Mouse (Mus musculus) urinary bladder, adult 2 months (tissue): Measurements from ENCODE around the gene Slc22a12. TPM values are rescaled to one million over a fixed set of nuclear protein-coding genes. Genes with fewer than 3 reads are reported as not detected.

Source experiments
- DNase-seq: peaks from one replicate; pipeline ENCODE4 v3.0.0; 2022; ENCODE audit warnings: low spot score
- polyA plus RNA-seq: library from polyadenylated mRNA; depleted of rRNA; stranded (reverse); fragments of >200 nt; gene quantifications from 2 replicates; pipeline ENCODE4 v1.2.3, GENCODE M21; 2012

Slc22a12 gene
- polyA plus RNA-seq, 1 experiment = not detected

GRCm38 (mm10) chr19:6541521-6541920 lies 1.3 kb downstream of the Slc22a12 start:
- DNase-seq = no peak

- DNase-seq = no peak
Measured at GRCm38 (mm10) chr19:6540191-6540590, 2.6 kb downstream of the Slc22a12 start.

- DNase-seq = no peak
Measured at GRCm38 (mm10) chr19:6539592-6539991, 3.2 kb downstream of the Slc22a12 start.

- no peak for DNase-seq
Measured at GRCm38 (mm10) chr19:6538546-6538945, 4.3 kb downstream of the Slc22a12 start.

- DNase-seq = no peak
Measured at GRCm38 (mm10) chr19:6537526-6537925, 5.3 kb downstream of the Slc22a12 start.

GRCm38 (mm10) chr19:6536696-6537095 lies 6.1 kb downstream of the Slc22a12 start:
- DNase-seq = no peak

- no peak for DNase-seq
Measured at GRCm38 (mm10) chr19:6536201-6536600, 6.6 kb downstream of the Slc22a12 start.

GRCm38 (mm10) chr19:6534118-6534415 lies 8.8 kb downstream of the Slc22a12 start:
- DNase-seq = no peak

GRCm38 (mm10) chr19:6533290-6534117 lies 9.3 kb downstream of the Slc22a12 start:
- DNase-seq = no peak

- no peak for DNase-seq
Measured at GRCm38 (mm10) chr19:6532656-6533055, 10.2 kb downstream of the Slc22a12 start.

- no peak for DNase-seq
Measured at GRCm38 (mm10) chr19:6531832-6532471, 10.9 kb downstream of the Slc22a12 start.

GRCm38 (mm10) chr19:6531011-6531631 lies 11.7 kb downstream of the Slc22a12 start:
- DNase-seq = no peak

GRCm38 (mm10) chr19:6530359-6530758 lies 12.5 kb downstream of the Slc22a12 start:
- DNase-seq = no peak

- DNase-seq = no peak
Measured at GRCm38 (mm10) chr19:6529265-6529985, 13.4 kb downstream of the Slc22a12 start.

GRCm38 (mm10) chr19:6527839-6528531 lies 14.8 kb downstream of the Slc22a12 start:
- no peak for DNase-seq

- no peak for DNase-seq
Measured at GRCm38 (mm10) chr19:6527439-6527838, 15.4 kb downstream of the Slc22a12 start.

GRCm38 (mm10) chr19:6526010-6526409 lies 16.8 kb downstream of the Slc22a12 start:
- no peak for DNase-seq

GRCm38 (mm10) chr19:6525023-6525422 lies 17.8 kb downstream of the Slc22a12 start:
- no peak for DNase-seq

- DNase-seq = no peak
Measured at GRCm38 (mm10) chr19:6522289-6522688, 20.5 kb downstream of the Slc22a12 start.

GRCm38 (mm10) chr19:6521630-6522029 lies 21.2 kb downstream of the Slc22a12 start:
- no peak for DNase-seq

GRCm38 (mm10) chr19:6519483-6519882 lies 23.3 kb downstream of the Slc22a12 start:
- DNase-seq = no peak

- no peak for DNase-seq
Measured at GRCm38 (mm10) chr19:6518601-6519000, 24.2 kb downstream of the Slc22a12 start.
